Mouse (Mus musculus): ENCODE results near the gene Lrig3. TPM values are rescaled to one million over a fixed set of nuclear protein-coding genes. Genes with fewer than 3 reads are reported as not detected.

Lrig3 gene
- polyA plus RNA-seq, 1 experiment from 2014 or later, result 10.4 TPM

GRCm38 (mm10) chr10:125940316-125941059 is 25.5 kb upstream of the Lrig3 start:
- H3K36me3 ChIP-seq, result no peaks in the 10 kb centered on the region
- no peaks in the 10 kb centered on the region for H3K27me3 ChIP-seq
- no peak overlapping the region for H3K9ac ChIP-seq
- H3K4me2 ChIP-seq, result no peak overlapping the region
- H3K27ac ChIP-seq, result no peak overlapping the region
- no peak for ATAC-seq (ENCODE audit: borderline replicate concordance, extremely low read depth, low FRiP score, low TSS enrichment)
- H3K9me3 ChIP-seq, result no peaks in the 10 kb centered on the region
- H3K4me3 ChIP-seq, result no peak overlapping the region
- 69% methylated on average over 11 of the region's 11 CpGs for WGBS
- H3K4me1 ChIP-seq, result no peaks in the 10 kb centered on the region

DNA sequence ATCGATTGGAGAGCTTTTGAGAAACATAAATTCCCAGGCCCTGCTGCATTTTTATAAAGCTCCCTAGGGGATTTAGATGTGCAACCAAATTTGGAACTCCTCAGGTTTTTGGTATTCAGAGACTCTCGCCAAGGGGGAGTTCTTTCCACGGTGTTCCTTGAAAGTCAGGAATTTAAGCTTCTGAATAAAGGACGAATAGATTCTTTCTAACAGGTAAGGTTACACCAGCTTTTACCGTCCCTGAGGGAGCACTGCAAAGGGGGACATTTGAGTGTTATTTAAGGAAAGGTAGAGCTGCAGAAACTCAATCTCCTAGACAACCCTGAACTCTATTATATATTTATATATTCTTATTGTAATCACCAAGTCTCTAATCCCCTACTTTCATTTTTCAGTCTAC is 22.9 kb upstream of the Lrig3 start:
- no peak overlapping the region for H3K4me2 ChIP-seq
- H3K9ac ChIP-seq, result no peak overlapping the region
- no peaks in the 10 kb centered on the region for H3K9me3 ChIP-seq
- no peak overlapping the region for H3K27ac ChIP-seq
- H3K27me3 ChIP-seq, result no peaks in the 10 kb centered on the region
- H3K4me1 ChIP-seq, result 0 out of 2 replicates have a peak, but pooled peaks cover 2% of the 10 kb centered on the region
- no peak for ATAC-seq (ENCODE audit: borderline replicate concordance, extremely low read depth, low FRiP score, low TSS enrichment)
- 40% methylated on average over 5 of the region's 5 CpGs for WGBS
- H3K36me3 ChIP-seq, result no peaks in the 10 kb centered on the region
- H3K4me3 ChIP-seq, result no peak overlapping the region

DNA sequence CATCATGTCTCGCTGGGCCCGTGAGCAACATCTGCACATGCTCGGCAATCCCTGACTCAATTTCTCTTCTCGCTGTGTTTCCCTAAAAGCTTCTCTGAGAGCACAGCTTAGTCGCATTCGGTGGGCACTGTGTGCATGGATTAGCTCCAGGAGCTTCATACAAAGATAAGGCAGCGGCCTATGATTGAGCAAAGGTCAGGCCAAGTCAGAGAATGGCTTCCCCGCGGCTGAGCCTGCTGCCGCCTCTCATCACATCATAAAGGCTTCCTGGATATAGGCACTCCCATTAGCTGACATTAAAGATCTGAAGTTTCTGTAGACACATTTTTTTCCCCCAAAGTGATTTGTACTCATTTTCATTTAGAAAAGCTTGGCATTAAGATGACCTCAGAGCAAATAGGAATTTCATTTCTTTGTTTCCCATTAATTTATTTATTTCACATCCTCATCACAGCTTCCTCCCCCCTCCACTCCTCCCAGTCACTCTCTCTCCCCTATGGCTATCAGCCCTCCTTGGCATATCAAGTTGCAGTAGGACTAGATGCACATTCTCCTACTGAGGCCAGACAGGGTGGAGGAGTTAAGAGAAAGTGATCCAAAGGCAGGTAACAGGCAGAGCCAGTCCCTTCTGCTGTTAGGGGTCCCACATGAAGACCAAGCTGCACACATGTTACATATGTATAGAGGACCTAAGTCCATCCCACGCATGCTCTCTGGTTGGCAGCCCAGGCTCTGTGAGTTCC is 21.0 kb upstream of the Lrig3 start:
- peaks cover 11% of the 10 kb centered on the region; the same call in 1 of the 2 replicates for H3K4me1 ChIP-seq
- H3K4me3 ChIP-seq, result no peak overlapping the region
- ATAC-seq (ENCODE audit: borderline replicate concordance, extremely low read depth, low FRiP score, low TSS enrichment), result no peak
- 64% methylated on average over 11 of the region's 11 CpGs for WGBS
- no peak overlapping the region for H3K4me2 ChIP-seq
- no peak overlapping the region for H3K27ac ChIP-seq
- H3K36me3 ChIP-seq, result no peaks in the 10 kb centered on the region
- no peak overlapping the region for H3K9ac ChIP-seq
- H3K9me3 ChIP-seq, result no peaks in the 10 kb centered on the region
- H3K27me3 ChIP-seq, result no peaks in the 10 kb centered on the region

GRCm38 (mm10) chr10:125948842-125949474 is 17.0 kb upstream of the Lrig3 start:
- Histone ChIP-seq H3K4me3 (no peak overlapping the region), H3K4me1 (peaks cover 11% of the 10 kb centered on the region; the same call in 1 of the 2 replicates), H3K36me3 (no peaks in the 10 kb centered on the region), H3K9me3 (no peaks in the 10 kb centered on the region), H3K4me2 (peak overlapping the region; percentile 44), H3K9ac (no peak overlapping the region), H3K27me3 (no peaks in the 10 kb centered on the region), H3K27ac (no peak overlapping the region)
- WGBS, result 28% methylated on average over 15 of the region's 15 CpGs
- no peak for ATAC-seq (ENCODE audit: borderline replicate concordance, extremely low read depth, low FRiP score, low TSS enrichment)

DNA sequence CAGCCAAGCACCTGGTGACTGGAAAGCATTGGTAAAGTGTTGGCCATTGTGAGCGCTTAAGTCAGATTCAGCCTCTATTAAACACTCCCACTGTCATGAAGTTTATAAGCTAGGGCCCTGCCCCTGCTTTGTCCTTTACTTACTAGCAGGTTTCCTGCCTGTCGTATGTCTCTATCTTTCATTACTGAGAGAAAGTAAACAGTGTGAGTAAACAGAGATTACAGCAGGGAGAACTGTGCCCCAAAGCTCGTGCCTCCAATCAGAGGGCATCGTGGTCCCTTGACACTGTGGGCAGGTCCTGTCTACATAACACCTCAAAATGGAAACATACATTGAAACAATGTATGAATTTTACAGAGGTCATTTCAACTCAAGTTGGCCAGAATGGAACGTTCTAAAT is 14.3 kb upstream of the Lrig3 start:
- Histone ChIP-seq H3K36me3 (no peaks in the 10 kb centered on the region), H3K4me3 (no peak overlapping the region), H3K9ac (no peak overlapping the region), H3K9me3 (no peaks in the 10 kb centered on the region), H3K4me1 (peaks cover 17% of the 10 kb centered on the region), H3K27me3 (no peaks in the 10 kb centered on the region), H3K4me2 (no peak overlapping the region), H3K27ac (no peak overlapping the region)
- 31% methylated on average over 5 of the region's 5 CpGs for WGBS
- no peak for ATAC-seq (ENCODE audit: borderline replicate concordance, extremely low read depth, low FRiP score, low TSS enrichment)

DNA sequence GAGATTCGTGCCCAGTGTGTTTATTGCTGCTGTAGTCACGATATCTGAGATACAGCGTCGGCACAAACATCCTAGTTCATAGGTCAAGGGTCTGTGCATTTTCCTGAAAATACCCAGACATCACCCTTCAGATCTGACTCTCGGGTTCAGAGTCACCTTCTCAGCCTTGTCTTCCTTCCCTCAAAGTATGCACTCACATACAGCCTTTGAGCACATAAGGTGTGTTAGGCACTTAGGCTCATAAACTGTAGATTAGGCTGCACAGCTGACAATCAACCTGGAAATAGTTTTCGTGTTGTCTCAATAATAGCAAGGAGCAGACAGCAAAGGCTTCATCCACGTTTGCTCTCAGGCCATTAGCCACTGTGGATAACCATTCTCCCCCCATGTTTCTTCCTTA is 11.6 kb upstream of the Lrig3 start:
- Histone ChIP-seq H3K9me3 (no peaks in the 10 kb centered on the region), H3K27me3 (no peaks in the 10 kb centered on the region), H3K4me1 (peaks cover 9% of the 10 kb centered on the region), H3K36me3 (no peaks in the 10 kb centered on the region), H3K27ac (no peak overlapping the region), H3K4me3 (no peak overlapping the region), H3K4me2 (no peak overlapping the region), H3K9ac (no peak overlapping the region)
- no peak for ATAC-seq (ENCODE audit: borderline replicate concordance, extremely low read depth, low FRiP score, low TSS enrichment)
- WGBS, result 47% methylated on average over 7 of the region's 7 CpGs

DNA sequence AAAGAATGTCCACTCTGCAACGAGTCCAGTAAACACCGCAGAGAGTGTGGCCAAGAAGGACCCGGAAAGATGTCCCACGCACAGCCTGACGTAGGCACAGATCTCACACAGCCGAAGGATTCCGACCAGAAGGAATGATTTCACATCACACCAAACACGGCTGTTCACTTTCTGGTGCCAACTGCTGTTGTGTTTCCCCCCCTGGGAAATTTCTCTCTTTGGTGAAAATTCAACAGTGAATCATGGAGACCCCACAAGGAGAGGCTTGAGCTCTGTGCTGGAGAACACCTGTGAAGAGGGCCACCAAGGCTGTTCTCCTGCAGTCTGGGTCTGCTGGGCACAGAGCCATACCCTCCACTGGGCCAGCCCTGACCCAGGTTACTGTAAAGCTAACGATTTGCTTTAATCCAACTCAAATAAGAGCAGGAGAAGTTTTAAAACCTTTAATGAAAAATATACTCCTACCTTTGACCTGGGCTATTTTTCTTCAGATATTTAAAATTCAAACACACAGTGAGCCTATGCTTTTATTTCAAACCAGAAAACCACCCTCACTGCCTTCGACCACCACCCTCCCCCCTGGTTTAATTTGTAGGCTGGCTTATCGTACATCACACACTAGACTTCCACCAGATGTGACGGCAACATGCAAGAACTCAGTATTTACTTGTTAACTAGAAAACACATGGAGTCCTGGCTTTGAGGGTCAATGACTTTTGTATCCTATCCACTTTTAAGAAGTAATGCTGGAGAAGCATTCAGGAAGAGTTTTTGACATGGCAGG is 11.0 kb upstream of the Lrig3 start:
- Histone ChIP-seq H3K4me2 (no peak overlapping the region), H3K9ac (no peak overlapping the region), H3K9me3 (no peaks in the 10 kb centered on the region), H3K4me3 (no peak overlapping the region), H3K27ac (no peak overlapping the region), H3K4me1 (peaks cover 8% of the 10 kb centered on the region), H3K27me3 (no peaks in the 10 kb centered on the region; the same call in 1 of the 2 replicates), H3K36me3 (no peaks in the 10 kb centered on the region)
- 55% methylated on average over 12 of the region's 12 CpGs for WGBS
- no peak for ATAC-seq (ENCODE audit: borderline replicate concordance, extremely low read depth, low FRiP score, low TSS enrichment)

DNA sequence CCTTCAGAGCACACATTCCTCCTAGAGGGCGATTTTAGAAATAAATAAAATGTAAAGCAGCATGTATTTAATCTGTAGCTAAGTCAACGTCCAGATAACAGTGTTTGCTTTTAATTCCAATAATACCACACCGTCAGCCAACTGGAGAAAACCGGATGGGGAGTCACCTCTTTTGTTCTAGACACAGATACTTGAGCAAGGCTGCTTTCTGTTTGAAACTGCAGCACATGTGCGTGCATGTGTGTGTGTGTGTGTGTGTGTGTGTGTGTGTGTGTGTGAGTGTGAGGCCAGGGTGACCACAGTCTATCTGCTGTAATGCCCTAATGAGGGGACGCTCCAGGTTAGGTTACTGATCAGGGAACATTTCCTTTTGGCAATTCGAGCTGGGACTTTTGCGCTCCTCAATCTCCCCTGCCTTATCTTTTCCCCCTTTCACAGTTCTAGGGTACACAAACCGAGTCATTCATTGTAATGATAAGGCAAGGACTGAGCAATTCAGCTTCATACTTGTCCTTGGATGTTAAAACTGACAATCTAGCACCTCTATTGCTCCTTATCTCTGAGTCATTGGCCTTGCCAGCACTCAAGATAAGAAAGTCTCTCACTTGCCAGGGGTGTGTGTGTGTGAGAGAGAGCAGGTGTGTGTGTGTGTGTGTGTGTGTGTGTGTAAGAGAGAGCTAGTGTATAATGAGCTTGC is 4.4 kb upstream of the Lrig3 start:
- Histone ChIP-seq H3K27ac (peak overlapping the region; percentile 60), H3K9ac (no peak overlapping the region), H3K4me1 (peaks cover 12% of the 10 kb centered on the region), H3K9me3 (no peaks in the 10 kb centered on the region), H3K4me2 (peak overlapping the region; percentile 23; the same call in 1 of the 2 replicates), H3K27me3 (no peaks in the 10 kb centered on the region; the same call in 1 of the 2 replicates), H3K36me3 (no peaks in the 10 kb centered on the region), H3K4me3 (no peak overlapping the region)
- 13% methylated on average over 9 of the region's 9 CpGs for WGBS
- ATAC-seq (ENCODE audit: borderline replicate concordance, extremely low read depth, low FRiP score, low TSS enrichment), result no peak

DNA sequence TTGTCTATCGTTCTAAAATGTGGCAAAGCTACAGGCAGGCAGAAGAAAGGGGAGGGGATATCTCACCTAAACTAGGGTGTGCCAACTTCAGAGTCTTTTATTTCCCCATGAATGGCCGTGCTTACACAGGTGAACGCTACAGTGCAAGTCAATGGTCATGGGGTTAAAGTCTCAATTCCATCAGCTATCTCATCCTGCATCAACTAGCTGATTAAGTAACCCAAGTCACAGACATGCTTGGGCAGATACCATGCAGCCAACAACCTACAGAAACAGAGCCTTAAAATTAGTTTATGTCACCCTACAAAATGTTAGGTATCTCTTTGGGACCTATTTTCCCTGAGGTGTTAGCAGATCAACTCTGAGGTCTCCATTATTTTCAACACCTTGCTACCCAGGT is 1.3 kb upstream of the Lrig3 start:
- H3K9me3 ChIP-seq, result no peaks in the 10 kb centered on the region
- H3K4me2 ChIP-seq, result no peak overlapping the region
- H3K4me3 ChIP-seq, result no peak overlapping the region
- ATAC-seq (ENCODE audit: borderline replicate concordance, extremely low read depth, low FRiP score, low TSS enrichment), result no peak
- no peaks in the 10 kb centered on the region; the same call in 1 of the 2 replicates for H3K27me3 ChIP-seq
- H3K4me1 ChIP-seq, result peaks cover 26% of the 10 kb centered on the region
- 79% methylated on average over 3 of the region's 3 CpGs for WGBS
- no peak overlapping the region for H3K9ac ChIP-seq
- H3K27ac ChIP-seq, result no peak overlapping the region
- no peaks in the 10 kb centered on the region for H3K36me3 ChIP-seq

GRCm38 (mm10) chr10:125966481-125967251 is 698 bp downstream of the Lrig3 start:
- no peaks in the 10 kb centered on the region for H3K27me3 ChIP-seq
- WGBS, result under 1% methylated on average over 59 of the region's 59 CpGs
- no peaks in the 10 kb centered on the region for H3K9me3 ChIP-seq
- H3K4me1 ChIP-seq, result peaks cover 32% of the 10 kb centered on the region
- peak overlapping the region; percentile 77 for H3K4me3 ChIP-seq
- no peaks in the 10 kb centered on the region for H3K36me3 ChIP-seq
- peak overlapping the region; percentile 84 for H3K9ac ChIP-seq
- peak; percentile 62 for ATAC-seq (ENCODE audit: borderline replicate concordance, extremely low read depth, low FRiP score, low TSS enrichment)
- peak overlapping the region; percentile 73 for H3K4me2 ChIP-seq
- H3K27ac ChIP-seq, result peak overlapping the region; percentile 86
